Mouse (Mus musculus): Measurements from ENCODE around the gene Gpc4. TPM values are rescaled to one million over a fixed set of nuclear protein-coding genes. Genes with fewer than 3 reads are reported as not detected.

Gene Gpc4
- polyA plus RNA-seq (2021; fragmentation: Nextera tagmentation): 5.8 and 6.7 TPM in 2 replicates
- long read RNA-seq, experiment 1, transcript Gpc4-201 (9 exons, 2,651 nt): major isoform, 28 of 30 reads
- long read RNA-seq, experiment 1, partial matches to known transcripts: 0 of 30 reads
- long read RNA-seq, experiment 1, other reads (novel, unspliced or antisense): 2 of 30 reads
- long read RNA-seq, experiment 2, partial matches to known transcripts: 3 of 5 reads
- long read RNA-seq, experiment 2, other reads (novel, unspliced or antisense): 0 of 5 reads

DNA sequence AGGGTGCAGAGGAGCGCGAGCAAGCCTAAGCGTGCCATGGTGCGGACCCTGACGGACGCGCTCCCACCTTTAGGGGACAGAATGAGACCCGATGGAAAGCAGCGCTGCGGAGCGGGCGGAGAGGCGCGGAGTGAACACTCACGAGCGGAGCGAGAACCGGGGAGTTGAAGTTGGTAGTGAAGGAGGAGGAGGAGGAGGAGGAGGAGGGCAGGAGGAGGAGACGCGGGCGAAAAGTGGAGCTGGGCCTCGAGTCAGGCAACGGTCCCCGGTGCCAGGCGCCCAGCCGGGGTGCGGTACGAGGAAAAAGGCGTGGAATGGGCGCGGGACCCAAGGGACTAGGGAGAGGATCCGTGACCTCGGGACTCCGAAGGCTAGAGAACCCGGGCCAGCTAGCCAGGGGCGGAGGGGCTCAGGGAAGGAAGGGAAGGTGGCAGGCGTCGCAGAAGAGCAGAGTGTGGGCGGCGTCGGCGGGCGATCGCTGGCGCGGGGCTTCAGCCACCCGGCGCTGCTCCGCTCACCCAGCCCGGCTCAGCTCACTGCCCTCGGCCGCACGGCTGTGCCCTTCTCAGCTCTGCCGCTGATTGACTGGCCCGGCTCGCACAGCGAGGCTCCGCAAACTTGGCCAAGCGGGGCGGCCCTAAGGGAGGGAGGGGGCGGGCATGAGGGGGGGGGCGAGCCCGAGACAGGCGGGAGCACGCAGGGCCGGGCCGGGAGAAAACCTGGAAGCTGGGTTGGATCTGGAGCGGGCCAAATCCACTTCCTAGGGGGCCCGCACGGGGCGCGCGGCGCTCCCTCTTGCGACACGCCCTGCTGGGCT, at the start of gene Gpc4:
Gene Gpc4, minus strand, starts transcription at position 515 of the 817 bp plus-strand sequence.

Other genes starting within 250 kb of the Gpc4 start
- gene 1700080O16Rik, start 192.5 kb downstream of the Gpc4 start, polyA plus RNA-seq (2021; fragmentation: Nextera tagmentation): not detected in 2 replicates